Mouse (Mus musculus) G1E (cell line): ENCODE measurements around the gene Ift122. TPM values are rescaled to one million over a fixed set of nuclear protein-coding genes. Genes with fewer than 3 reads are reported as not detected.
"Not testable (repeated sequence)": the region's sequence is repeated elsewhere in the genome, so short reads cannot be mapped to it uniquely, and the experiment has no call there.

Source experiments
- ATAC-seq: 2 replicates; pipeline ENCODE4 v1.8.0; 2016; ENCODE audit warnings: mild to moderate bottlenecking; ENCODE audit not compliant: insufficient number of reproducible peaks, poor library complexity, low FRiP score, severe bottlenecking; ENCODE audit errors: extremely low read depth
- DNase-seq: peaks from one replicate; pipeline ENCODE4 v3.0.0; 2012; ENCODE audit warnings: low spot score
- H3K27me3 ChIP-seq: 2 replicates; pipeline ENCODE4 v1.6.1; 2012; ENCODE audit warnings: mild to moderate bottlenecking, low read length, inconsistent platforms; ENCODE audit not compliant: insufficient read depth
- H3K36me3 ChIP-seq: replicated peaks from 2 replicates; pipeline ENCODE3; 2012; ENCODE audit warnings: mild to moderate bottlenecking, inconsistent platforms
- H3K4me1 ChIP-seq: 2 replicates; pipeline ENCODE4 v1.6.1; 2012; ENCODE audit warnings: low read depth, low read length, inconsistent platforms, mixed read lengths; ENCODE audit not compliant: insufficient read depth
- H3K4me3 ChIP-seq: 2 replicates; pipeline ENCODE4 v1.5.1; 2012; ENCODE audit warnings: low read depth, mild to moderate bottlenecking, inconsistent platforms, low read length, moderate library complexity, mixed read lengths
- H3K9me3 ChIP-seq: replicated peaks from 2 replicates; pipeline ENCODE4 v1.6.1; 2012; ENCODE audit warnings: inconsistent platforms
- CTCF ChIP-seq: IDR thresholded peaks from 2 replicates; pipeline ENCODE4 v1.5.1; 2012; ENCODE audit warnings: low read depth, low read length, inconsistent platforms, mixed read lengths
- GATA1 ChIP-seq: IDR thresholded peaks from 2 replicates; pipeline ENCODE4 v1.6.1; 2012; ENCODE audit warnings: borderline replicate concordance, low read length, inconsistent platforms, mixed read lengths
- GATA2 ChIP-seq: IDR thresholded peaks from 2 replicates; pipeline ENCODE4 v1.6.1; 2012; ENCODE audit warnings: low read depth, low read length, inconsistent platforms, borderline replicate concordance
- POLR2AphosphoS5 ChIP-seq: IDR thresholded peaks from 2 replicates; pipeline ENCODE4 v1.6.1; 2012; ENCODE audit warnings: low read depth, low read length, inconsistent platforms; ENCODE audit not compliant: insufficient replicate concordance
- TAL1 ChIP-seq: conservative IDR thresholded peaks from 2 replicates; pipeline ENCODE4 v1.6.1; 2012; ENCODE audit warnings: low read depth, low read length, inconsistent platforms, mixed read lengths
- polyA plus RNA-seq: library from polyadenylated mRNA; stranded (reverse); fragments of >175 nt; gene quantifications from 2 replicates; pipeline ENCODE4 v1.2.3, GENCODE M21; 2012
- total RNA-seq, 2 experiments: library from RNA; stranded (forward) in 1 of 2; stranded (reverse) in 1 of 2; fragments of 200-1000 nt in 1 of 2; fragments of >200 nt in 1 of 2; fragmentation: Nextera tagmentation in 1 of 2; gene quantifications; 2 replicates each; pipeline ENCODE4 v1.2.3; 2014 to 2017

Gene Ift122
- total and polyA plus RNA-seq, 3 experiments, result 0.65 to 5.3 (median 4.7) TPM

- H3K4me1 ChIP-seq, result peaks cover 21% of the 10 kb centered on the region
- H3K27me3 ChIP-seq, result no peaks in the 10 kb centered on the region
- TF ChIP-seq GATA2 (no peak), POLR2AphosphoS5 (no peak), CTCF (no peak), GATA1 (no peak), TAL1 (no peak)
- ATAC-seq (no peak), DNase-seq (no peak)
- peaks cover 4% of the 10 kb centered on the region for H3K36me3 ChIP-seq
- H3K4me3 ChIP-seq, result no peak overlapping the region
- H3K9me3 ChIP-seq, result no peaks in the 10 kb centered on the region
Observed at GRCm38 (mm10) chr6:115855733-115856360, 2.6 kb downstream of the Ift122 start.

- peaks cover 18% of the 10 kb centered on the region for H3K4me1 ChIP-seq
- peaks cover 1% of the 10 kb centered on the region for H3K36me3 ChIP-seq
- no peaks in the 10 kb centered on the region for H3K27me3 ChIP-seq
- no peaks in the 10 kb centered on the region for H3K9me3 ChIP-seq
- no peak overlapping the region for H3K4me3 ChIP-seq
- DNase-seq, result no peak
- no peak for ATAC-seq
- TF ChIP-seq POLR2AphosphoS5, result no peak
- TF ChIP-seq GATA1, result no peak
- no peak for TF ChIP-seq TAL1
- no peak for TF ChIP-seq GATA2
- no peak for TF ChIP-seq CTCF
Observed at GRCm38 (mm10) chr6:115856361-115856745, 3.1 kb downstream of the Ift122 start.

- no peaks in the 10 kb centered on the region for H3K36me3 ChIP-seq
Observed at GRCm38 (mm10) chr6:115859258-115859657, 6.0 kb downstream of the Ift122 start.

GRCm38 (mm10) chr6:115860027-115860556, 6.8 kb downstream of the Ift122 start:
- H3K27me3 ChIP-seq, result no peaks in the 10 kb centered on the region
- H3K4me1 ChIP-seq, result peaks cover 2% of the 10 kb centered on the region; the same call in 1 of the 2 replicates

More at GRCm38 (mm10) chr6:115859258-115859657, 6.0 kb downstream of the Ift122 start:
- no peaks in the 10 kb centered on the region for H3K9me3 ChIP-seq
- H3K4me1 ChIP-seq, result peaks cover 2% of the 10 kb centered on the region; the same call in 1 of the 2 replicates
- no peaks in the 10 kb centered on the region for H3K27me3 ChIP-seq
- no peak for DNase-seq
- no peak overlapping the region for H3K4me3 ChIP-seq
- ATAC-seq, result no peak
- TF ChIP-seq POLR2AphosphoS5 (no peak), GATA1 (no peak), CTCF (no peak), GATA2 (no peak), TAL1 (no peak)

GRCm38 (mm10) chr6:115863340-115863841, 10.1 kb downstream of the Ift122 start:
- peaks cover 2% of the 10 kb centered on the region; the same call in 1 of the 2 replicates for H3K4me1 ChIP-seq
- H3K36me3 ChIP-seq, result no peaks in the 10 kb centered on the region
- no peak for ATAC-seq

More at GRCm38 (mm10) chr6:115860027-115860556, 6.8 kb downstream of the Ift122 start:
- TF ChIP-seq GATA2 (no peak), TAL1 (no peak), CTCF (no peak)
- no peak for ATAC-seq
- H3K36me3 ChIP-seq, result no peaks in the 10 kb centered on the region
- H3K4me3 ChIP-seq, result no peak overlapping the region
- H3K9me3 ChIP-seq, result no peaks in the 10 kb centered on the region
- no peak for DNase-seq

GRCm38 (mm10) chr6:115865246-115865645, 12.0 kb downstream of the Ift122 start:
- ATAC-seq (no peak), DNase-seq (no peak)
- TF ChIP-seq GATA2 (no peak), POLR2AphosphoS5 (no peak), CTCF (no peak), TAL1 (no peak), GATA1 (no peak)
- Histone ChIP-seq H3K4me3 (no peak overlapping the region), H3K36me3 (no peaks in the 10 kb centered on the region), H3K4me1 (no peaks in the 10 kb centered on the region), H3K27me3 (no peaks in the 10 kb centered on the region), H3K9me3 (no peaks in the 10 kb centered on the region)

More at GRCm38 (mm10) chr6:115863340-115863841, 10.1 kb downstream of the Ift122 start:
- no peaks in the 10 kb centered on the region for H3K27me3 ChIP-seq
- H3K4me3 ChIP-seq, result no peak overlapping the region
- H3K9me3 ChIP-seq, result no peaks in the 10 kb centered on the region
- no peak for DNase-seq
- TF ChIP-seq POLR2AphosphoS5, result no peak
- no peak for TF ChIP-seq GATA1
- TF ChIP-seq TAL1, result no peak
- TF ChIP-seq GATA2, result no peak
- TF ChIP-seq CTCF, result no peak

GRCm38 (mm10) chr6:115867157-115867556, 13.9 kb downstream of the Ift122 start:
- not testable (repeated sequence) for H3K4me3 ChIP-seq, H3K9me3 ChIP-seq, ATAC-seq, DNase-seq, H3K27me3 ChIP-seq, H3K36me3 ChIP-seq, H3K4me1 ChIP-seq

GRCm38 (mm10) chr6:115871318-115871717, 18.0 kb downstream of the Ift122 start:
- ATAC-seq, result not testable (repeated sequence)

More at GRCm38 (mm10) chr6:115871318-115871717, 18.0 kb downstream of the Ift122 start:
- not testable (repeated sequence) for H3K27me3 ChIP-seq, H3K4me1 ChIP-seq, H3K9me3 ChIP-seq, DNase-seq, H3K36me3 ChIP-seq, H3K4me3 ChIP-seq
